Mouse (Mus musculus) urinary bladder, postnatal 36 days (tissue): ENCODE results near the gene Zdhhc19.

Experiments used
- DNase-seq, 2 experiments: peaks; one replicate each; pipeline ENCODE4 v3.0.0; 2022; ENCODE audit warnings: low spot score in 2 of 2, mixed read lengths in 1 of 2

The Zdhhc19 gene

GRCm38 (mm10) chr16:32608712-32609400 is 112.8 kb downstream of the Zdhhc19 start, which contains the start of gene Tfrc:
Tfrc (plus strand) TSS chr16:32608920.
- peak; percentile 90 to 94 for DNase-seq

- DNase-seq = peak in 1 of 2 experiments; percentile 4
Measured at GRCm38 (mm10) chr16:32609401-32609779, 113.3 kb downstream of the Zdhhc19 start.

GRCm38 (mm10) chr16:32610460-32611255 is 114.6 kb downstream of the Zdhhc19 start:
- DNase-seq = no peak
